Mouse (Mus musculus): ENCODE measurements around the gene Cyct. TPM values are rescaled to one million over a fixed set of nuclear protein-coding genes. Genes with fewer than 3 reads are reported as not detected.
A peak's percentile ranks its signal among the peaks of the same experiment; 100 is the strongest.

Cyct gene
- polyA plus RNA-seq (2015; fragmentation: Nextera tagmentation; extraction: Ambion mirVana) = not detected in 2 replicates

DNA sequence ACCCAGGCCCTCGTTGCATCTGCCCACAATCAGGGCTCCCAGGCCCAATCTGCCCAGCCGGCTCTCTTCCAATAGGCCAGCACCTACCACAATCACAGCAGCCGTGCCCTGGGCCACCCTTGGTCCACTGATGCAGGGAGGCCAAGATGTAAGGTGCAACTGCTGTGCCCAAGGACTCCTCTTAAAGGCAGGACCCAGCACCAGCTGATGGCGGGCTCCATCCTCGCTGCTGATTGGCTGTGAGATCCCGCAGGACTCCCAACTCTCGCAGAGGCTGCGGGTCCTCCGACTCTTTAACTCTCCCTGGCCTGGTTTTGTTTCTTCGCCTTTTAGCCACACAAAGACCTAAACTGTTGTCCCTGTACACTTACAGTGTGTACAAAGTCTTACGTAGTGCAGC lies at the start of gene Cyct:
Gene Cyct, minus strand, starts transcription at position 225 of the 400 bp plus-strand sequence.
- no peak within 1 kb of the TSS for H3K4me2 ChIP-seq
- no peak for ATAC-seq (ENCODE audit: borderline replicate concordance, extremely low read depth, low FRiP score, low TSS enrichment)
- WGBS = 84% methylated on average over 11 of the region's 11 CpGs

DNA sequence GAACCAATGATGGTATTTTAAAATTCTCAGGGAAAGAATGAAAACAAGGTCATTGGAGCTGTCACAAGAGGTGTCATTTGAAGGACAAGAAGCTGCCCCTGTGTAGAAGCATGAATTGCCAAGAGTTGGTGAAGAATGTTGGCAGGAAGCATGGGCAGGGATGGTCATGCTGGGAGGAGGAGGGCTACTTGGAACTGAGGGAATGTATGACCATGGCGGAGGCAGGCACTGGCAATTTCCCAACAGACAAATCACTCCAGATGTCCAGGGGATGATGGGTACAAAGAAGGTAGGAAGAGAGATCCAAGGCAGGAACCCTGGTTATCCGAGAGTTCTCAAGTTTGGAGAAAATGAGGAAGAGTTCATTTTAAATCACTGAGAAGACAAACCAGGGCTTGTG lies 49.7 kb upstream of the Cyct start:
- H3K27ac ChIP-seq = no peak overlapping the region
- H3K4me1 ChIP-seq = peaks cover 4% of the 10 kb centered on the region; the same call in 1 of the 2 replicates
- no peak overlapping the region for H3K4me2 ChIP-seq
- WGBS = 93% methylated on average over 2 of the region's 2 CpGs
- no peaks in the 10 kb centered on the region for H3K36me3 ChIP-seq
- no peaks in the 10 kb centered on the region; the same call in 1 of the 2 replicates for H3K27me3 ChIP-seq
- no peak overlapping the region for H3K4me3 ChIP-seq
- no peaks in the 10 kb centered on the region for H3K9me3 ChIP-seq
- ATAC-seq (ENCODE audit: borderline replicate concordance, extremely low read depth, low FRiP score, low TSS enrichment) = no peak
- H3K9ac ChIP-seq = no peak overlapping the region

More for the DNA sequence above, at the start of gene Cyct:
- Histone ChIP-seq H3K27ac (no peak within 1 kb of the TSS), H3K27me3 (no peaks in the 10 kb centered on the region), H3K36me3 (no peaks in the 10 kb centered on the region), H3K9ac (no peak within 1 kb of the TSS), H3K9me3 (no peaks in the 10 kb centered on the region), H3K4me1 (no peaks in the 10 kb centered on the region), H3K4me3 (no peak within 1 kb of the TSS)

DNA sequence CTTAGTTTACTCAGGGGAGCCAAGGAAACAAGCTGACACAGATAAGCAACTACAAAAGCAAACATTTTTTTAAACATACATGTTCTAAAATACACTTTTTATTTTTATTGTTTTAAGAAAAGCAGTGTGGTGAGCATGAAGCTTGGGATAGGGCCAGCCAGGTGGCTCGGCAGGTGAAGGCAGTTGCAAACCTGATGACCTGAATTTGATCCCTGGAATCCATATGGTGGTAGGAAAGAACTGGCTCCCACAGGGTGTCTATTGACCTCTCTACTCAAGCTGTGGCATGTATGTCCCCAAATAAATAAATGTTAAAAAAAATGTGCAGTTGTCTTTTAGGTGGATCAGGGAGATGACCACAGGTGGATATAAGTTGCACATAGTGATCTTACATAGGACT lies 49.3 kb upstream of the Cyct start:
- no peak overlapping the region for H3K27ac ChIP-seq
- H3K36me3 ChIP-seq = no peaks in the 10 kb centered on the region
- 79% methylated on average over 1 of the region's 1 CpGs for WGBS
- H3K4me2 ChIP-seq = no peak overlapping the region
- peaks cover 4% of the 10 kb centered on the region; the same call in 1 of the 2 replicates for H3K4me1 ChIP-seq
- H3K9me3 ChIP-seq = no peaks in the 10 kb centered on the region
- no peak for ATAC-seq (ENCODE audit: borderline replicate concordance, extremely low read depth, low FRiP score, low TSS enrichment)
- H3K9ac ChIP-seq = no peak overlapping the region
- peaks cover 3% of the 10 kb centered on the region; the same call in 1 of the 2 replicates for H3K27me3 ChIP-seq
- H3K4me3 ChIP-seq = no peak overlapping the region

- peak overlapping the region; percentile 81 for H3K9ac ChIP-seq
- WGBS = under 1% methylated on average over 48 of the region's 49 CpGs
- peaks cover 11% of the 10 kb centered on the region; the same call in 1 of the 2 replicates for H3K27me3 ChIP-seq
- no peaks in the 10 kb centered on the region for H3K36me3 ChIP-seq
- H3K4me2 ChIP-seq = peak overlapping the region; percentile 71
- peaks cover 4% of the 10 kb centered on the region; the same call in 1 of the 2 replicates for H3K4me1 ChIP-seq
- H3K4me3 ChIP-seq = peak overlapping the region; percentile 65
- H3K9me3 ChIP-seq = no peaks in the 10 kb centered on the region
- H3K27ac ChIP-seq = peak overlapping the region; percentile 65
- ATAC-seq (ENCODE audit: borderline replicate concordance, extremely low read depth, low FRiP score, low TSS enrichment) = peak; percentile 50
Observed at GRCm38 (mm10) chr2:76406937-76407441, 46.7 kb upstream of the Cyct start.

- H3K27me3 ChIP-seq = peaks cover 11% of the 10 kb centered on the region; the same call in 1 of the 2 replicates
- peak; percentile 96 for ATAC-seq (ENCODE audit: borderline replicate concordance, extremely low read depth, low FRiP score, low TSS enrichment)
- peak within 1 kb of the TSS; percentile 71 for H3K4me2 ChIP-seq
- H3K9ac ChIP-seq = peak within 1 kb of the TSS; percentile 81
- peak within 1 kb of the TSS; percentile 83 for H3K27ac ChIP-seq
- H3K9me3 ChIP-seq = no peaks in the 10 kb centered on the region
- no peaks in the 10 kb centered on the region for H3K36me3 ChIP-seq
- H3K4me3 ChIP-seq = peak within 1 kb of the TSS; percentile 65
- H3K4me1 ChIP-seq = peaks cover 4% of the 10 kb centered on the region; the same call in 1 of the 2 replicates
- 1% methylated on average over 82 of the region's 89 CpGs for WGBS
Observed at GRCm38 (mm10) chr2:76406151-76406936, 46.1 kb upstream of the Cyct start, which contains the start of gene Osbpl6. Gene Osbpl6 (plus strand): TSS chr2:76406508.

GRCm38 (mm10) chr2:76405596-76406150 lies 45.4 kb upstream of the Cyct start:
- Histone ChIP-seq H3K9ac (peak overlapping the region; percentile 81), H3K4me3 (peak overlapping the region; percentile 65), H3K4me2 (peak overlapping the region; percentile 71), H3K27ac (peak overlapping the region; percentile 83), H3K36me3 (no peaks in the 10 kb centered on the region), H3K4me1 (peaks cover 4% of the 10 kb centered on the region; the same call in 1 of the 2 replicates), H3K9me3 (no peaks in the 10 kb centered on the region), H3K27me3 (peaks cover 11% of the 10 kb centered on the region; the same call in 1 of the 2 replicates)
- peak; percentile 37; the same call in 1 of the 2 replicates for ATAC-seq (ENCODE audit: borderline replicate concordance, extremely low read depth, low FRiP score, low TSS enrichment)
- WGBS = under 1% methylated on average over 15 of the region's 15 CpGs

GRCm38 (mm10) chr2:76400178-76400577 lies 39.9 kb upstream of the Cyct start:
- no peak overlapping the region for H3K4me2 ChIP-seq
- no peak overlapping the region for H3K27ac ChIP-seq
- H3K36me3 ChIP-seq = no peaks in the 10 kb centered on the region
- peaks cover 11% of the 10 kb centered on the region; the same call in 1 of the 2 replicates for H3K27me3 ChIP-seq
- no peaks in the 10 kb centered on the region for H3K4me1 ChIP-seq
- no peak overlapping the region for H3K4me3 ChIP-seq
- no peaks in the 10 kb centered on the region for H3K9me3 ChIP-seq
- ATAC-seq (ENCODE audit: borderline replicate concordance, extremely low read depth, low FRiP score, low TSS enrichment) = no peak
- no peak overlapping the region for H3K9ac ChIP-seq

- ATAC-seq (ENCODE audit: borderline replicate concordance, extremely low read depth, low FRiP score, low TSS enrichment) = no peak
- H3K27ac ChIP-seq = no peak overlapping the region
- H3K4me1 ChIP-seq = no peaks in the 10 kb centered on the region
Observed at GRCm38 (mm10) chr2:76386531-76386930, 26.3 kb upstream of the Cyct start.

GRCm38 (mm10) chr2:76378646-76379045 lies 18.4 kb upstream of the Cyct start:
- ATAC-seq (ENCODE audit: borderline replicate concordance, extremely low read depth, low FRiP score, low TSS enrichment) = no peak
- H3K9me3 ChIP-seq = no peaks in the 10 kb centered on the region
- no peaks in the 10 kb centered on the region for H3K4me1 ChIP-seq
- H3K4me3 ChIP-seq = no peak overlapping the region
- no peaks in the 10 kb centered on the region for H3K27me3 ChIP-seq
- no peak overlapping the region for H3K4me2 ChIP-seq
- no peak overlapping the region for H3K9ac ChIP-seq
- WGBS = 92% methylated on average over 19 of the region's 19 CpGs
- H3K36me3 ChIP-seq = peaks cover 62% of the 10 kb centered on the region
- H3K27ac ChIP-seq = no peak overlapping the region

More at GRCm38 (mm10) chr2:76386531-76386930, 26.3 kb upstream of the Cyct start:
- Histone ChIP-seq H3K27me3 (no peaks in the 10 kb centered on the region), H3K9me3 (no peaks in the 10 kb centered on the region), H3K9ac (no peak overlapping the region), H3K36me3 (peaks cover 17% of the 10 kb centered on the region), H3K4me2 (no peak overlapping the region), H3K4me3 (no peak overlapping the region)

DNA sequence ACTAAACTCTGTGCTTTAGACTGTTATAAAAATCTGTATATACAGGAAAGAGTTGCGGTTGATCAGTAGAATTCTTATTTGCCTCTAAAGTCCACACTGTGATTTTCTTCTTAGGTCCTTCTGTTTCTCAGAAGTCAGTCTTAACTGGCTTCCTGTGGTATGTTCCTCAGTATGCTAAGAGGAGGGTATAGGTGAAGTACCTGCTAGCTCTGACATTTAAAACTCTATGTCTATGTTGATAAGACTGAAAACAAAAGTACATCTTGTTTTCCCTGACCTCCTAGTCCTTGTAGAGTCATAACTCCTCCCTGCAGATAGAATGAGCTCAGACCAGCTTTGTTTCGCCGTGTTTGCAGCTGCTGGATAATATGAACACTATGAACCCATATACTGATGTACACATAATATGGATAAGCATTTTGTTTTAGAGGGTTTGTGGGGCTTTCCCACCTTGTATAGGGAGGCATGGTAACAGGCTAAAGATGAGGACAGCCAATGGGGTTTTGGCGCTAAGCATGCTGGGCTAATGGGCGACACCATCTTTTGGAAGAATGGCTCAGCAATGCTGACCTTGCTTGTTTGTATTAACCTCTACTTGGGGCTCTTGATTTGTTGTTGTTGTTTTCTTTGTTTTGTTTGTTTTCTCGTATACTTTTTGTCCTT lies 14.4 kb upstream of the Cyct start:
- Histone ChIP-seq H3K27ac (no peak overlapping the region), H3K4me1 (peaks cover 5% of the 10 kb centered on the region), H3K9ac (no peak overlapping the region), H3K9me3 (no peaks in the 10 kb centered on the region), H3K4me2 (no peak overlapping the region), H3K4me3 (no peak overlapping the region), H3K27me3 (no peaks in the 10 kb centered on the region), H3K36me3 (peaks cover 49% of the 10 kb centered on the region)
- WGBS = 89% methylated on average over 6 of the region's 6 CpGs
- no peak for ATAC-seq (ENCODE audit: borderline replicate concordance, extremely low read depth, low FRiP score, low TSS enrichment)

DNA sequence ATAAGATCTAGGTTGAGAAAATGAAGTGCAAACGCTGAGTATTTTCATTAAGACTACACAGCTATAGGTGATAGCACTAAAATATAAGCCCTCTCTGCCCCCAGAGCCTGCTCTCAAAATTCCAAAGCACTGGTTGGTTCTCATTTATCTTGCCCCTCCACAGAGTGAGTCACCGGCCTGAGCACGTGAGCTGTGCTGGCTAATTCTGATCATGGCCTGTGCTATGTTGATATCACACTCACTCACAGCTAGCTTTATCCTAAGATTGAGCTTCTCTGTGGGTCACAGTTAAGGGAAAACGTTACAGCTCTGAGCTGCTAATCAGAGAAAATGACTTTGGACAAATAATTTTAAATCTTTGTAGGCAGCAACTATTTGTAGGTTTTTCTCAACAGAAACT lies 12.0 kb upstream of the Cyct start:
- ATAC-seq (ENCODE audit: borderline replicate concordance, extremely low read depth, low FRiP score, low TSS enrichment) = no peak
- Histone ChIP-seq H3K27me3 (no peaks in the 10 kb centered on the region), H3K4me3 (no peak overlapping the region), H3K9me3 (no peaks in the 10 kb centered on the region), H3K27ac (no peak overlapping the region), H3K9ac (no peak overlapping the region), H3K36me3 (peaks cover 27% of the 10 kb centered on the region), H3K4me1 (peaks cover 5% of the 10 kb centered on the region), H3K4me2 (no peak overlapping the region)
- 68% methylated on average over 4 of the region's 4 CpGs for WGBS

All from lung, embryonic 15.5 days (tissue).